Mouse (Mus musculus) liver, postnatal 0 days (tissue): ENCODE measurements at regions not wholly inside any gene's neighbourhood (a gene's known extent, or its start where the extent isn't known, plus 50 kb on each side); places are given as distances from the start of the nearest gene placed in this dataset.
"Not testable (repeated sequence)": the region's sequence is repeated elsewhere in the genome, so short reads cannot be mapped to it uniquely, and the experiment has no call there.

Experiments used
- ATAC-seq: fragments of 200-750 bp; cut with Nextera tagmentation; 2 replicates; pipeline ENCODE4 v1.8.0; 2017; ENCODE audit warnings: mild to moderate bottlenecking, moderate library complexity
- DNase-seq: peaks from one replicate; pipeline ENCODE4 v3.0.0-alpha.2; 2016
- H3K27ac ChIP-seq: fragments of 300-500 bp; sonication (generic); 2 replicates; pipeline ENCODE4 v1.5.1; 2014; ENCODE audit warnings: antibody characterized with exemption, moderate library complexity, mild to moderate bottlenecking, low read depth
- H3K27me3 ChIP-seq: fragments of 300-500 bp; sonication (generic); 2 replicates; pipeline ENCODE4 v1.6.1; 2014; ENCODE audit warnings: low read length, control low read depth, mixed read lengths; ENCODE audit not compliant: insufficient read depth
- H3K36me3 ChIP-seq: fragments of 300-500 bp; sonication (generic); replicated peaks from 2 replicates; pipeline ENCODE4 v1.6.1; 2014; ENCODE audit warnings: mild to moderate bottlenecking, control low read depth, low read length, moderate library complexity, mixed read lengths; ENCODE audit not compliant: insufficient read depth
- H3K4me1 ChIP-seq: fragments of 300-500 bp; sonication (generic); 2 replicates; pipeline ENCODE4 v1.6.1; 2014; ENCODE audit warnings: antibody characterized with exemption, mild to moderate bottlenecking, control low read depth; ENCODE audit not compliant: insufficient read depth
- H3K4me2 ChIP-seq: fragments of 300-500 bp; sonication (generic); 2 replicates; pipeline ENCODE4 v1.6.1; 2014; ENCODE audit warnings: low read depth, mild to moderate bottlenecking, low read length, moderate library complexity, mixed read lengths
- H3K4me3 ChIP-seq: fragments of 300-500 bp; sonication (generic); 2 replicates; pipeline ENCODE4 v1.5.1; 2014; ENCODE audit warnings: low read depth, low read length
- H3K9ac ChIP-seq: fragments of 300-500 bp; sonication (generic); replicated peaks from 2 replicates; pipeline ENCODE4 v1.6.1; 2014; ENCODE audit warnings: mild to moderate bottlenecking, moderate library complexity
- H3K9me3 ChIP-seq: fragments of 300-500 bp; sonication (generic); 2 replicates; pipeline ENCODE4 v1.6.1; 2016; ENCODE audit warnings: mild to moderate bottlenecking, control low read depth, low read length, mixed read lengths
- CTCF ChIP-seq: sonication (generic); IDR thresholded peaks from 2 replicates; pipeline ENCODE4 v1.5.1; 2016; ENCODE audit warnings: antibody characterized with exemption, low read depth
- EP300 ChIP-seq: IDR thresholded peaks from 2 replicates; pipeline ENCODE4 v1.6.1; 2016; ENCODE audit warnings: antibody characterized with exemption, low read depth, mild to moderate bottlenecking
- WGBS: fragments of 180-500 bp; shearing (Covaris S2); extraction: QIAGEN DNeasy Blood & Tissue Kit; methylation state at CpG from one replicate; pipeline ENCODE4 v1.1.7; 2014; ENCODE audit not compliant: insufficient replicate concordance; 5-methylcytosine and 5-hydroxymethylcytosine counted together

DNA sequence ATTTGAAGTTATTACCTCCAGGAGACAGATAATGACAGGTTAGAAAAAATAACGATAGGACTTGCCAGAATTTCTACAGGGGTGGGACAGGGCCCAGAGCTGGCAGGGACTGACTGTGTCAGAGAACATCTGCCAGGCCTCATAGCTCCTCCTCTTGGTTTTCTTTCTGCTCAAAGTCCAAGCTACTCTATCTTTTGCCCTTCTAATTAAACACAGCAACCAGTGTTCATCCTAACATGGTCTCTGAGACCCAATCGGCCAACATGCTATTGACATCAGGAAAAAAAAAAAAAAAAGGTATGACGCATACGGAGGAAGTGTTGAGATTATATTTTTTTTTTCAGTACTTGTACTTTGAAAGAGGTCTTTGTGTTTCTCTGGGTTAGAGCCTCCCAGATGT, 90.7 kb upstream of the Lnx1 start:
- no peak overlapping the region for H3K4me3 ChIP-seq
- no peak overlapping the region for H3K4me2 ChIP-seq
- ATAC-seq, result no peak
- TF ChIP-seq EP300 (no peak), CTCF (no peak)
- no peak overlapping the region for H3K27ac ChIP-seq
- 0 out of 2 replicates have a peak, but pooled peaks cover 4% of the 10 kb centered on the region for H3K4me1 ChIP-seq
- no peaks in the 10 kb centered on the region for H3K9me3 ChIP-seq
- H3K27me3 ChIP-seq, result no peaks in the 10 kb centered on the region
- no peak for DNase-seq
- H3K9ac ChIP-seq, result no peak overlapping the region
- WGBS, result 64% methylated on average over 4 of the region's 4 CpGs
- H3K36me3 ChIP-seq, result no peaks in the 10 kb centered on the region

- Histone ChIP-seq H3K9me3 (no peaks in the 10 kb centered on the region), H3K4me3 (no peak overlapping the region), H3K4me2 (no peak overlapping the region), H3K9ac (no peak overlapping the region), H3K4me1 (0 out of 2 replicates have a peak, but pooled peaks cover 4% of the 10 kb centered on the region), H3K36me3 (no peaks in the 10 kb centered on the region), H3K27ac (0 out of 2 replicates have a peak overlapping the region, but pooled peaks have one; percentile 20), H3K27me3 (no peaks in the 10 kb centered on the region)
- ATAC-seq, result no peak
- DNase-seq, result no peak
- TF ChIP-seq EP300 (no peak), CTCF (no peak)
- WGBS, result 46% methylated on average over 8 of the region's 8 CpGs
Observed at GRCm38 (mm10) chr5:74792936-74793335, 90.2 kb upstream of the Lnx1 start.

DNA sequence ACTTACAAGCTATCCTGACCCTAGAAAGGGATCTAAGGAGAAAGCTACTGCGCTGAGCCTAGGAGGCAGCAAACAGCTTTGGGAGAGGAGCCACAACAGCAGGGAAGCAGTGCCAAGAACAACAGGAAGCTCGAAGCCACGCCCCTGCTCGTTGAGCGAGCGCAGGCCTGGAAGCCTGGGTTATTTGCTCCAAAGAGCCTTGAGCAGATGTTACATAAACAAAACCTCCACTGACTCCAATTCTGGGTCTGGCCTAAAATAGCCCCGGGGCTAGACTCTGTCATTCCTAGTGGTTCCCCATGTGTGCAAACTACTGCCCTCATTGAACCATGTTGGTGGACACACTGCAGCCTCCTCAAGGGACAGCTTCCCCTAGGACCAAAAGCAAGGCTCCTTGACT, 89.6 kb upstream of the Lnx1 start:
- WGBS, result 3% methylated on average over 7 of the region's 7 CpGs
- Histone ChIP-seq H3K4me3 (no peak overlapping the region), H3K4me1 (0 out of 2 replicates have a peak, but pooled peaks cover 4% of the 10 kb centered on the region), H3K27ac (peak overlapping the region; percentile 20; the same call in 1 of the 2 replicates), H3K36me3 (no peaks in the 10 kb centered on the region), H3K9ac (peak overlapping the region; percentile 22; the same call in 1 of the 2 replicates), H3K27me3 (no peaks in the 10 kb centered on the region), H3K9me3 (no peaks in the 10 kb centered on the region), H3K4me2 (0 out of 2 replicates have a peak overlapping the region, but pooled peaks have one; percentile 7)
- no peak for TF ChIP-seq EP300
- TF ChIP-seq CTCF, result peak; percentile 40
- ATAC-seq, result peak; percentile 78
- DNase-seq, result peak; percentile 69

DNA sequence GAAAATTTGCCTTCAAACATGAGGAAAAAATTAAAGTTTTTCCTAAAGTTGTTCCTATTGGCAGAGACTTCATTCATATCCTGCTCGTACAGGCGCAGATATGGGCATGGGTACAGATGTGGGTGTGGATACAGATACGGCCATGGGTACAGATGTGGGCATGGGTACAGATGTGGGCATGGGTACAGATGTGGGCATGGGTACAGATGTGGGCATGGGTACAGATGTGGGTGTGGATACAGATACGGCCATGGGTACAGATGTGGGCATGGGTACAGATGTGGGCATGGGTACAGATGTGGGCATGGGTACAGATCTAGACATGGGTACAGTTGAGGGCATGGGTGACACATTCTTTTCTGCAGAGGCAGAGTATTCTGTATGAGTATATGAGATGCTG, 87.8 kb upstream of the Lnx1 start:
- H3K4me2 ChIP-seq, H3K4me3 ChIP-seq, ATAC-seq, H3K9ac ChIP-seq, H3K27ac ChIP-seq, H3K36me3 ChIP-seq, DNase-seq, H3K9me3 ChIP-seq, H3K4me1 ChIP-seq, H3K27me3 ChIP-seq: not testable (repeated sequence)
- WGBS, result 81% methylated on average over 4 of the region's 4 CpGs

DNA sequence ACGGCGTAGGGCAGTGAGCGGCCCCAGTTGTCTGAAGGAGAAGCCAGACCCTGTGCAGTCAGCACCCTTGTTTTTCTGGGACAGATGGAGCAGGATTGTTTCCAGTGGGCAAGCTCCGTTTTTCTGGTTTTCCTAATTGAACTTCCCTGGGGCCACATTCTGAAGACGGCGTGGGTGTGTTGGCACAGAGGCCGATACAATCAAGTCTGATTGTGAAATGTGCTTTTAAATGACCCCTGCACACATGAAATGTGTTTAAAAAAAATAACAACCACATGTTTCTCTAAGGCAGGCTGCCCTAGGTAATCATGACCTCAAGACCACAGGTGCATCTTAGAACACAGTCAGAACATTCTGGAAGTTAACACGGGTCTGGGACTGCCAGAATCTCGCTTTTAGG, 81.2 kb upstream of the Lnx1 start:
- H3K4me3 ChIP-seq, result no peak overlapping the region
- ATAC-seq (no peak), DNase-seq (no peak)
- WGBS, result 69% methylated on average over 9 of the region's 9 CpGs
- H3K9me3 ChIP-seq, result no peaks in the 10 kb centered on the region
- H3K4me2 ChIP-seq, result no peak overlapping the region
- H3K27me3 ChIP-seq, result no peaks in the 10 kb centered on the region
- no peak overlapping the region for H3K27ac ChIP-seq
- no peaks in the 10 kb centered on the region for H3K36me3 ChIP-seq
- TF ChIP-seq EP300, result no peak
- TF ChIP-seq CTCF, result no peak
- no peaks in the 10 kb centered on the region for H3K4me1 ChIP-seq
- H3K9ac ChIP-seq, result no peak overlapping the region

GRCm38 (mm10) chr5:74778076-74778465, 75.4 kb upstream of the Lnx1 start:
- Histone ChIP-seq H3K9ac (no peak overlapping the region), H3K27me3 (no peaks in the 10 kb centered on the region), H3K27ac (no peak overlapping the region), H3K9me3 (no peaks in the 10 kb centered on the region), H3K4me1 (no peaks in the 10 kb centered on the region), H3K4me2 (no peak overlapping the region), H3K36me3 (no peaks in the 10 kb centered on the region), H3K4me3 (no peak overlapping the region)
- WGBS, result 75% methylated on average over 1 of the region's 1 CpGs
- no peak for ATAC-seq
- no peak for DNase-seq
- TF ChIP-seq CTCF (no peak), EP300 (no peak)
